Mouse (Mus musculus) MEL (cell line): Measurements from ENCODE around the gene Tmem14c. TPM values are rescaled to one million over a fixed set of nuclear protein-coding genes. Genes with fewer than 3 reads are reported as not detected.

Experiments used
- DNase-seq: peaks from one replicate; pipeline ENCODE4 v3.0.0; 2011; ENCODE audit warnings: low read depth, low spot score
- H3K27ac ChIP-seq: 2 replicates; pipeline ENCODE4 v1.5.1; 2012; ENCODE audit warnings: low read depth, mild to moderate bottlenecking, control low read depth, low read length, moderate library complexity; ENCODE audit not compliant: control insufficient read depth
- H3K27me3 ChIP-seq, 2 experiments: fragments of 150-350 bp in 1 of 2; sonication (generic) in 1 of 2; 2 replicates each; pipeline ENCODE4 v1.6.1; 2012; ENCODE audit warnings: low read length in 2 of 2, mild to moderate bottlenecking in 2 of 2, improper control_type of control experiment in 1 of 2, moderate library complexity in 1 of 2; ENCODE audit not compliant: insufficient read depth in 2 of 2, control insufficient read depth in 1 of 2
- H3K36me3 ChIP-seq, 2 experiments: 2 replicates each; pipeline ENCODE4 v1.6.1; 2012 to 2014; ENCODE audit warnings: low read length in 2 of 2, improper control_type of control experiment in 1 of 2, inconsistent platforms in 1 of 2, mild to moderate bottlenecking in 1 of 2; ENCODE audit not compliant: insufficient read depth in 2 of 2, control insufficient read depth in 1 of 2
- H3K4me1 ChIP-seq, 2 experiments: fragments of 150-350 bp in 1 of 2; sonication (generic) in 1 of 2; 2 replicates each; pipeline ENCODE4 v1.6.1; 2012; ENCODE audit warnings: low read length in 2 of 2, improper control_type of control experiment in 1 of 2, mild to moderate bottlenecking in 1 of 2; ENCODE audit not compliant: insufficient read depth in 2 of 2, control insufficient read depth in 1 of 2
- H3K4me3 ChIP-seq, 2 experiments: fragments of 150-350 bp in 1 of 2; sonication (generic) in 1 of 2; 2 replicates each; pipeline ENCODE4 v1.5.1; 2012; ENCODE audit warnings: low read depth in 2 of 2, low read length in 2 of 2, mild to moderate bottlenecking in 2 of 2, moderate library complexity in 2 of 2, control low read depth in 1 of 2, improper control_type of control experiment in 1 of 2; ENCODE audit not compliant: control insufficient read depth in 1 of 2, insufficient read depth in 1 of 2
- H3K79me2 ChIP-seq: 2 replicates; pipeline ENCODE4 v1.6.1; 2012; ENCODE audit warnings: mild to moderate bottlenecking, low read length, moderate library complexity; ENCODE audit not compliant: control insufficient read depth, poor library complexity, insufficient read depth
- H3K9ac ChIP-seq: 2 replicates; pipeline ENCODE4 v1.6.1; 2012; ENCODE audit warnings: low read depth, mild to moderate bottlenecking, control low read depth, low read length, moderate library complexity; ENCODE audit not compliant: control insufficient read depth, poor library complexity, severe bottlenecking
- H3K9me3 ChIP-seq: fragments of 150-350 bp; sonication (generic); replicated peaks from 2 replicates; pipeline ENCODE4 v1.6.1; 2012; ENCODE audit warnings: mild to moderate bottlenecking, low read length, improper control_type of control experiment, moderate library complexity; ENCODE audit not compliant: insufficient read depth
- CHD1 ChIP-seq: IDR thresholded peaks from 2 replicates; pipeline ENCODE4 v1.6.1; 2012; ENCODE audit warnings: low read depth, mild to moderate bottlenecking, inconsistent platforms, low read length, improper control_type of control experiment
- E2F4 ChIP-seq: IDR thresholded peaks from 2 replicates; pipeline ENCODE4 v1.6.1; 2011; ENCODE audit warnings: low read depth, low read length, improper control_type of control experiment, borderline replicate concordance
- ETS1 ChIP-seq: IDR thresholded peaks from 2 replicates; pipeline ENCODE4 v1.6.1; 2012; ENCODE audit warnings: low read depth, mild to moderate bottlenecking, inconsistent platforms, low read length, improper control_type of control experiment, moderate library complexity
- GATA1 ChIP-seq: IDR thresholded peaks from 2 replicates; pipeline ENCODE4 v1.6.1; 2011; ENCODE audit warnings: low read depth, low read length, improper control_type of control experiment
- HCFC1 ChIP-seq: IDR thresholded peaks from 2 replicates; pipeline ENCODE4 v1.6.1; 2012; ENCODE audit warnings: low read depth, mild to moderate bottlenecking, inconsistent platforms, low read length, improper control_type of control experiment, moderate library complexity
- MAFK ChIP-seq: IDR thresholded peaks from 2 replicates; pipeline ENCODE4 v1.6.1; 2011; ENCODE audit warnings: low read depth, mild to moderate bottlenecking, low read length, improper control_type of control experiment, borderline replicate concordance
- MAZ ChIP-seq: IDR thresholded peaks from 2 replicates; pipeline ENCODE4 v1.6.1; 2012; ENCODE audit warnings: low read depth, mild to moderate bottlenecking, inconsistent platforms, low read length, improper control_type of control experiment
- MEF2A ChIP-seq: IDR thresholded peaks from 2 replicates; pipeline ENCODE4 v1.6.1; 2014; ENCODE audit warnings: low read depth, mild to moderate bottlenecking, inconsistent platforms, low read length, improper control_type of control experiment; ENCODE audit not compliant: poor library complexity, insufficient replicate concordance, severe bottlenecking; ENCODE audit errors: extremely low read depth
- MYB ChIP-seq: IDR thresholded peaks from 2 replicates; pipeline ENCODE4 v1.6.1; 2011; ENCODE audit warnings: mild to moderate bottlenecking, low read depth, low read length, improper control_type of control experiment
- NRF1 ChIP-seq: IDR thresholded peaks from 2 replicates; pipeline ENCODE4 v1.6.1; 2014; ENCODE audit warnings: low read depth, mild to moderate bottlenecking, inconsistent platforms, low read length, improper control_type of control experiment, moderate library complexity; ENCODE audit not compliant: poor library complexity, insufficient read depth, severe bottlenecking
- POLR2AphosphoS5 ChIP-seq: IDR thresholded peaks from 2 replicates; pipeline ENCODE4 v1.6.1; 2012; ENCODE audit warnings: low read depth, borderline replicate concordance, mild to moderate bottlenecking, inconsistent platforms, low read length, moderate library complexity, mixed read lengths
- RAD21 ChIP-seq: IDR thresholded peaks from 2 replicates; pipeline ENCODE4 v1.6.1; 2011; ENCODE audit warnings: mild to moderate bottlenecking, low read depth, low read length, improper control_type of control experiment
- SMC3 ChIP-seq: IDR thresholded peaks from 2 replicates; pipeline ENCODE4 v1.6.1; 2011; ENCODE audit warnings: low read depth, low read length, improper control_type of control experiment
- TBP ChIP-seq: IDR thresholded peaks from 2 replicates; pipeline ENCODE4 v1.8.0; 2011; ENCODE audit warnings: low read depth, low read length, improper control_type of control experiment
- UBTF ChIP-seq: IDR thresholded peaks from 2 replicates; pipeline ENCODE4 v1.6.1; 2012; ENCODE audit warnings: low read depth, mild to moderate bottlenecking, inconsistent platforms, low read length, improper control_type of control experiment, moderate library complexity, borderline replicate concordance; ENCODE audit not compliant: insufficient read depth
- USF2 ChIP-seq, 2 experiments: IDR thresholded peaks; 2 replicates each; pipeline ENCODE4 v1.6.1; 2011 to 2012; ENCODE audit warnings: improper control_type of control experiment in 2 of 2, low read length in 2 of 2, borderline replicate concordance in 1 of 2, inconsistent platforms in 1 of 2, low read depth in 1 of 2, mild to moderate bottlenecking in 1 of 2; ENCODE audit not compliant: insufficient read depth in 1 of 2
- ZC3H11A ChIP-seq: IDR thresholded peaks from 2 replicates; pipeline ENCODE4 v1.6.1; 2012; ENCODE audit warnings: low read depth, mild to moderate bottlenecking, inconsistent platforms, low read length, improper control_type of control experiment
- ZMIZ1 ChIP-seq: IDR thresholded peaks from 2 replicates; pipeline ENCODE4 v1.6.1; 2012; ENCODE audit warnings: low read depth, mild to moderate bottlenecking, inconsistent platforms, low read length, improper control_type of control experiment, moderate library complexity
- ZNF384 ChIP-seq: IDR thresholded peaks from 2 replicates; pipeline ENCODE4 v1.6.1; 2012; ENCODE audit warnings: low read depth, mild to moderate bottlenecking, inconsistent platforms, low read length, improper control_type of control experiment
- polyA plus RNA-seq, 2 experiments: library from polyadenylated mRNA; stranded (reverse) in 1 of 2; unstranded in 1 of 2; fragments of >175 nt in 1 of 2; fragments of >200 nt in 1 of 2; gene quantifications; 2 replicates each; pipeline versions ENCODE4 v1.2.1 to v1.2.4; 2012; ENCODE audit warnings: low replicate concordance in 2 of 2, low read depth in 1 of 2; ENCODE audit not compliant: insufficient read length in 2 of 2, insufficient read depth in 1 of 2, missing spikeins in 1 of 2
- total RNA-seq: library from RNA; depleted of rRNA; stranded (reverse); fragments of 300-350 nt; gene quantifications from 2 replicates; pipeline ENCODE4 v1.2.3, GENCODE M21; 2012; rRNA removed

The Tmem14c gene
- total and polyA plus RNA-seq, 3 experiments = 294 to 319 TPM; not detected in 1

GRCm38 (mm10) chr13:41071617-41072016 is 55.5 kb downstream of the Tmem14c start:
- peaks cover 0 to 5% of the 10 kb centered on the region in 2 experiments; a peak in 3 of 4 replicates for H3K27me3 ChIP-seq
- no peak for TF ChIP-seq USF2 (IDR thresholded peaks at IDR 0.05; ENCODE audit: borderline replicate concordance in 1 of 2, insufficient read depth in 1 of 2, low read depth in 1 of 2, low read length in 2 of 2)
- no peak for TF ChIP-seq E2F4
- no peak for TF ChIP-seq MAFK
- TF ChIP-seq RAD21 = no peak
- TF ChIP-seq ZC3H11A = no peak
- no peak for TF ChIP-seq TBP
- TF ChIP-seq ZMIZ1 = no peak
- no peak for TF ChIP-seq CHD1
- TF ChIP-seq POLR2AphosphoS5 = no peak
- no peak for TF ChIP-seq ETS1
- no peak for TF ChIP-seq HCFC1
- TF ChIP-seq NRF1 = no peak
- TF ChIP-seq SMC3 = no peak
- no peak for TF ChIP-seq MYB
- no peak for TF ChIP-seq GATA1
- no peak for TF ChIP-seq MAZ
- TF ChIP-seq MEF2A = no peak
- TF ChIP-seq ZNF384 = no peak
- TF ChIP-seq UBTF = no peak
- H3K9me3 ChIP-seq = no peaks in the 10 kb centered on the region
- H3K4me1 ChIP-seq = no peaks in the 10 kb centered on the region
- DNase-seq = no peak
- no peak overlapping the region for H3K9ac ChIP-seq
- no peaks in the 10 kb centered on the region for H3K36me3 ChIP-seq
- no peak overlapping the region for H3K4me3 ChIP-seq
- H3K79me2 ChIP-seq = no peaks in the 10 kb centered on the region
- no peak overlapping the region for H3K27ac ChIP-seq

Other genes with a start within 250 kb of the Tmem14c start
- 0.04 TPM in 1 of 2 replicates, not detected in the other for gene Gcnt2, start 156.5 kb upstream of the Tmem14c start, total RNA-seq
- under 1 TPM in 1 of 2 experiments, not detected in 1; 0.03 TPM for gene Gcnt2, start 156.5 kb upstream of the Tmem14c start, polyA plus RNA-seq
- gene Pak1ip1, start 15.3 kb upstream of the Tmem14c start, total RNA-seq = 94.5 and 109 TPM in 2 replicates
- gene Pak1ip1, start 15.3 kb upstream of the Tmem14c start, polyA plus RNA-seq = 100 to 1,000 TPM in 1 of 2 experiments, not detected in 1; 101 TPM
- gene Mak, start 63.4 kb downstream of the Tmem14c start, total RNA-seq = not detected in 2 replicates
- gene Mak, start 63.4 kb downstream of the Tmem14c start, polyA plus RNA-seq = not detected
- gene Gcm2, start 94.7 kb downstream of the Tmem14c start, total RNA-seq = not detected in 2 replicates
- gene Gcm2, start 94.7 kb downstream of the Tmem14c start, polyA plus RNA-seq = not detected
- not detected in 2 replicates for gene Sycp2l, start 98.0 kb downstream of the Tmem14c start, total RNA-seq
- gene Sycp2l, start 98.0 kb downstream of the Tmem14c start, polyA plus RNA-seq = not detected
- not detected in 2 replicates for gene Elovl2, start 204.1 kb downstream of the Tmem14c start, total RNA-seq
- gene Elovl2, start 204.1 kb downstream of the Tmem14c start, polyA plus RNA-seq = not detected
- gene Smim13, start 233.6 kb downstream of the Tmem14c start, total RNA-seq = 10.7 and 11.1 TPM in 2 replicates
- 10 to 100 TPM in 1 of 2 experiments, not detected in 1; 13.1 TPM for gene Smim13, start 233.6 kb downstream of the Tmem14c start, polyA plus RNA-seq